Mouse (Mus musculus): ENCODE data around the gene Itpr2. TPM values are rescaled to one million over a fixed set of nuclear protein-coding genes. Genes with fewer than 3 reads are reported as not detected.
A peak's percentile ranks its signal among the peaks of the same experiment; 100 is the strongest.

The Itpr2 gene
- polyA plus RNA-seq (2012; rRNA removed): 15.3 and 25.5 TPM in 2 replicates

DNA sequence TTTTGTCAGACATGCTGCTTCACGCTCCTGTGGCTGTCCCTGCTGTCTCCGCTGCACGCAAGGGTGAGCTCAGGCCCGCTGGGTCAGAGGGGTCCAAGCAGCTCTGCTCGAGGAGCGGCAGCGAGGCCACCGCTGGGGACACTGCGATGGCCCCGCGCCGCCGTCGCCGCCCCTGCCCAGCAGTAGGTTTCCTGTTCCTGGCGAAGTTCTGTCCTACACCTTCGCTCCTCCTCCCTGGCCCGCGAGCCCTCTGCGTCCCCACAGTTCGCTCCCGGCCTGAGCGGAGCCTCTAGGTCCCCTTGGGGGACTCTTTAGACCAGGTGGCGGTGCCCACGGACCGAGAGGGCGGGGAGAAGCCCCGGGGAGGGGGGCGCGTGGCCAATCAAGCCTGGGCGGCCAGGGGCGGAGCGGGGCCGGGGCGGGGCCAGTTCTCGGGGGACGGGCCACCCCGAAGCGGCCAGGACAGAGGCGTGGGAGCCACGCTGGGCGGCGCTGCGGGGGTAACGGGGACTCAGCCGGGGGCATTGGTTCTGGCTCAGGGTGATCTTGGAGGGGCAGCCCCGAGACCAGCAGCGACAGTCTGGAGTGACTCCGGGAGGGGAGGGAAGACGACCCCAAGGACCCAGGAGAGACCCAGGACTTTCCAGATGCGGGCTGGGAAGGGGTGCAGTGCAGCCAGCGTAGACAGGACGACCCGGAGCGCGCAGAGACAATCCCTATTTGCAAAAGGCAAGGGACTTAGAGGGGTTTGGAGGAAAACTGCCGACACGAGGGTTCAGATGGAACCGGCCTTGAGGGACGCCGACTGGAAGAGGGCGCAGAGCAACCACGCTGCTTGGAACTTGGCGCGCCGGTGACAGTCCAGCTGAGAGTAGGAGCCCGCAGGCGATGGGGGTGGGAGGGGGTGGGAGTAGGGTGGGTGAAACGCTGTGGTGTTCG lies at the start of gene Itpr2:
Gene Itpr2, minus strand, starts transcription at position 358 of the 939 bp plus-strand sequence.
- H3K4me3 ChIP-seq (replicated peaks; ENCODE audit: extremely low read depth, low read depth, low read length): peak within 1 kb of the TSS; percentile 69
- TF ChIP-seq CTCF (IDR thresholded peaks at IDR 0.05; ENCODE audit: insufficient read depth, low read length) (no peak), POLR2A (IDR thresholded peaks at IDR 0.05; ENCODE audit: borderline replicate concordance, extremely low read depth, low read depth, low read length) (peak; percentile 73; the same call in 1 of the 2 replicates)
- peaks cover 3% of the 10 kb centered on the region; the same call in 1 of the 2 replicates for H3K4me1 ChIP-seq (ENCODE audit: control insufficient read depth, insufficient read depth, low read length)
- peak; percentile 88 for DNase-seq
- under 1% methylated on average over 68 of the region's 70 CpGs for WGBS

DNA sequence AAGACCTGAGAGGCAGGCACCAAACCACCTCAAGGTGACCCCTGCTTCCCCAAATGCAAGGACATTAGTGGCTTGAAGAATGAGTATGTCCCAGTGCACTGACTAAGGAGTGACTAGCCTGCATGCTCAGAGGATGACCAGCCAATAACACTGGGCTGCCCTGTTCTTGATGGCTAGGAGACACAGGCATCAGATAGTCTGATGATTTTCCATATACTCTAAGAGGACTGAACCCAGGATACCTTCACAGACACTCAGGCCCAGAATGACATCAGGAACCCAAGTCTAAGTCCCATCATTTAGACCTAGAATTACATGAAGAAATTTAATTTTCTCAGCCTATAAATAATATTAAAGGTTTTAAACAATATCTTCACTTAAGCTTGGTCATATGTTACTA lies 49.3 kb upstream of the Itpr2 start:
- H3K4me1 ChIP-seq (ENCODE audit: control insufficient read depth, insufficient read depth, low read length): no peaks in the 10 kb centered on the region
- TF ChIP-seq POLR2A (IDR thresholded peaks at IDR 0.05; ENCODE audit: borderline replicate concordance, extremely low read depth, low read depth, low read length) (no peak), CTCF (IDR thresholded peaks at IDR 0.05; ENCODE audit: insufficient read depth, low read length) (no peak)
- DNase-seq: no peak
- no peak overlapping the region for H3K4me3 ChIP-seq (replicated peaks; ENCODE audit: extremely low read depth, low read depth, low read length)

DNA sequence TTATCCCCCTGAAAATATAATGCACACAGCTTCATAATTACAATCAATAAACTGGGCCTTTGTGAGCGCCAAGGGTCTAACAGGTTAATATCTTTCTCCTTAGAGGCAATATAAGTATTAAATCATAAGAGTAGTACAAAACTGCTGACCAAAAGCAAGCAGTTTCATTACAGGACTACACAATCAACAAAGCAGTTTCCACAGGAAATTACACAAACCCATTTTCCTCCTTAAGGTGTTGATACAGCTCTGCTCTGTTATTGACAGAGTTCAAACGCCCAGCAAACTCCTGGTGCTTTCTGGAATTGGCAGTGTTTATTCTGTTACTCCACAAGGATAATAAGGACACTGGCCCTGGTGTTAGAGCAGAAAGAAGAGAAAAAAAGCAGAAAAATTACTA lies 48.4 kb upstream of the Itpr2 start:
- 55% methylated on average over 2 of the region's 2 CpGs for WGBS
- TF ChIP-seq CTCF (IDR thresholded peaks at IDR 0.05; ENCODE audit: insufficient read depth, low read length): no peak
- TF ChIP-seq POLR2A (IDR thresholded peaks at IDR 0.05; ENCODE audit: borderline replicate concordance, extremely low read depth, low read depth, low read length): no peak
- no peak for DNase-seq

DNA sequence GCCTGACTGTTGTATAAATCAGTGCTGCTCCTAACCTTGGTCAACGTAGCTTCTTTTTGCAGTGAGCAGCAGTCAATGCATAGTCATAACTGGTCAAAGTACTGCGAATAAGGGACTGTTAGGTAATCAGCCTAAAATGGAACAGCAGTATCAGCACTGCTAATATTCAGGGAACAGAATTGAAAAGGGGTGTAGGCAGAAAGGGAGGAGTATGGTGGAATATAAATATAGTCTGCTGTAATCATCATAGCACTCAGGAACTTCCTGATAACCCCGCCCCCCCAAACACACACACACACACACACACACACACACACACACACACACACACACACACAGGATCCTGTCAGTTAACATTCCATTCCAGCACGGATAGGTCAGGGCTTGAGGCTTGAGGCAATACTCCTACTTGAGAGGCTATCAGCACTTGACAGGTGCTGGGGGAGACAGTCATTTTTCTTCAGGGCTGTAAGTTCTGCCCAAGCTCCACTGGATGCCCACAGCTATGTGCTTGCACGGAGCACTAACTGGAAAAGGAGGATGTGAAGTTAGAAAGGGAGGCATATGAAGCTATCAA lies 43.4 kb upstream of the Itpr2 start:
- Histone ChIP-seq H3K4me3 (replicated peaks; ENCODE audit: extremely low read depth, low read depth, low read length) (no peak overlapping the region), H3K4me1 (ENCODE audit: control insufficient read depth, insufficient read depth, low read length) (peaks cover 8% of the 10 kb centered on the region)
- DNase-seq: no peak
- TF ChIP-seq CTCF (IDR thresholded peaks at IDR 0.05; ENCODE audit: insufficient read depth, low read length) (no peak), POLR2A (IDR thresholded peaks at IDR 0.05; ENCODE audit: borderline replicate concordance, extremely low read depth, low read depth, low read length) (no peak)
- WGBS: 43% methylated on average over 5 of the region's 5 CpGs

More for the DNA sequence above, 48.4 kb upstream of the Itpr2 start:
- Histone ChIP-seq H3K4me1 (ENCODE audit: control insufficient read depth, insufficient read depth, low read length) (peaks cover 3% of the 10 kb centered on the region), H3K4me3 (replicated peaks; ENCODE audit: extremely low read depth, low read depth, low read length) (no peak overlapping the region)

DNA sequence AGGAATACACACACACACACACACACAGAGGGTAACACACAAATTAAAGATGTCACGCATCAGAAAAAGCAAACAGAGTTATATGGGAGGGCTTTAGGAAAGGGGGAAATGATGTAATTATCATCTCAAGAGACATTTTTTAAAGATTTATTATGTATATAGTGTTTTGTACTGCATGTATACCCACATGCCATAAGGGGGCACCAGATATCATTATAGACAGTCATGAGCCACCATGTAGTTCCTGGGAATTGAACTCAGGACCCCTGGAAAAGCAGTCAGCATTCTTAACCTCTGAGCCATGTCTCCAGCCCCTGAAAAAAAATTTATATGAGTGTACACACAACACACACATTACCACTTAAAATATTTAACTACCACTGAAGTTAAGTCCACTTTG lies 42.6 kb upstream of the Itpr2 start:
- TF ChIP-seq POLR2A (IDR thresholded peaks at IDR 0.05; ENCODE audit: borderline replicate concordance, extremely low read depth, low read depth, low read length) (no peak), CTCF (IDR thresholded peaks at IDR 0.05; ENCODE audit: insufficient read depth, low read length) (no peak)
- no peak for DNase-seq

DNA sequence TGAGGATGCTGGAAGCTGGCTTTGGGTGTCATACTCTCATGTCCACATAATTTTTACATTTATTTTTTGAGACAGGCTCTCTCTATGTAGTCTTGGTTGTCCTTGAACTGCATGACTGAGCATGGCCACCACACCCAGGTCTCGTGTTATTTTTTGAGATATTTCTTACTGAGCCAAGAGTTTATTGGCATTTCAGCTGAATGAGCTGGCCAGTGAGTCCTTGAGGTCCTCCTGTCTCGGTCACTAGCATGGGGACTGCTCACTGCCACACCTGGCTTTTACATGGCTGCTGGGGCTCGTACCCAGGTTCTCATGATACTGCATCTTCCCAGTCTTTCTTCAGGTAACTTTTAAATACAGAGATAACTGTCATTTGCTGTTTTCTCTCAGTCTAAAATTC lies 38.4 kb upstream of the Itpr2 start:
- peaks cover 5% of the 10 kb centered on the region for H3K4me1 ChIP-seq (ENCODE audit: control insufficient read depth, insufficient read depth, low read length)
- DNase-seq: no peak
- H3K4me3 ChIP-seq (replicated peaks; ENCODE audit: extremely low read depth, low read depth, low read length): no peak overlapping the region
- TF ChIP-seq POLR2A (IDR thresholded peaks at IDR 0.05; ENCODE audit: borderline replicate concordance, extremely low read depth, low read depth, low read length) (no peak), CTCF (IDR thresholded peaks at IDR 0.05; ENCODE audit: insufficient read depth, low read length) (no peak)
- 88% methylated on average over 3 of the region's 3 CpGs for WGBS

More for the DNA sequence above, 42.6 kb upstream of the Itpr2 start:
- 91% methylated on average over 1 of the region's 1 CpGs for WGBS
- no peak overlapping the region for H3K4me3 ChIP-seq (replicated peaks; ENCODE audit: extremely low read depth, low read depth, low read length)
- peaks cover 8% of the 10 kb centered on the region for H3K4me1 ChIP-seq (ENCODE audit: control insufficient read depth, insufficient read depth, low read length)

DNA sequence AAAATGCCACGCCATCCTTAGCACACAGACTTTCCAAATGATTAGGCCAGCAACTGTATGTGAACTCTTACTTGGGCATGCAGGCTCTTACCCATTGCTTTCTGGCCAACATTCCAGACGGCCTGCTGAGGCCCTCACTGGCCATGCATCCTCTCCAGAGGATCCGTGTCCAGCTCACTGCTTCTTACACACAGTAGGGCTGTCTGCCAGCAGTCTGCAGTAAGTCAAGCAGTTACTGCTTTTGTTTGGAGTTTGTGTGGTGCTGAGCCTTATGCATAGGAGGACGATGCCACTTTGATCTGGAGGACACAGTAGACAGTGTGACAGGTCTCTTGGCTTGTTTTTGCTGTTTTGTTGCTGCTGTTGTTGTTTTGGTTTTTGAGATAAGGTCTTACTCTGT lies 36.6 kb upstream of the Itpr2 start:
- no peak overlapping the region for H3K4me3 ChIP-seq (replicated peaks; ENCODE audit: extremely low read depth, low read depth, low read length)
- DNase-seq: no peak
- no peak for TF ChIP-seq POLR2A (IDR thresholded peaks at IDR 0.05; ENCODE audit: borderline replicate concordance, extremely low read depth, low read depth, low read length)
- TF ChIP-seq CTCF (IDR thresholded peaks at IDR 0.05; ENCODE audit: insufficient read depth, low read length): no peak
- 44% methylated on average over 4 of the region's 4 CpGs for WGBS
- no peaks in the 10 kb centered on the region for H3K4me1 ChIP-seq (ENCODE audit: control insufficient read depth, insufficient read depth, low read length)

DNA sequence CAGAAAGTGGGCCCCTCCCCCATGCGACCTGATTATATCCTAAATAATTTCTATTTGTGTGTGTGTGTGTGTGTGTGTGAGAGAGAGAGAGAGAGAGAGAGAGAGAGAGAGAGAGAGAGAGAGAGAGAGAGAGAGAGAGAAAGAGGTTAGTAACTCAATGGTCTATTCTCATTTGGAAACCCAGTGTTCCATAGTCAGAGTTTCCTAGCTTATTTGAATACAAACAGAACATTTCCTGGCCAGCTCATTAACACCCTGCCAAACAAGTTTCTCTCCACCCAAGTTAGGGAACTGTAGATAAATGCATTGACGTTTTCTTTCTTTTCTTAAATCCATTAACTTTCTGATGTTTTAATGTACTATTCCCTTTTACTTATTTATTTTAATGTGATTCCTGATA lies 36.0 kb upstream of the Itpr2 start:
- WGBS: 47% methylated on average over 2 of the region's 2 CpGs
- no peaks in the 10 kb centered on the region for H3K4me1 ChIP-seq (ENCODE audit: control insufficient read depth, insufficient read depth, low read length)
- TF ChIP-seq POLR2A (IDR thresholded peaks at IDR 0.05; ENCODE audit: borderline replicate concordance, extremely low read depth, low read depth, low read length): no peak
- no peak for TF ChIP-seq CTCF (IDR thresholded peaks at IDR 0.05; ENCODE audit: insufficient read depth, low read length)
- H3K4me3 ChIP-seq (replicated peaks; ENCODE audit: extremely low read depth, low read depth, low read length): no peak overlapping the region
- no peak for DNase-seq

DNA sequence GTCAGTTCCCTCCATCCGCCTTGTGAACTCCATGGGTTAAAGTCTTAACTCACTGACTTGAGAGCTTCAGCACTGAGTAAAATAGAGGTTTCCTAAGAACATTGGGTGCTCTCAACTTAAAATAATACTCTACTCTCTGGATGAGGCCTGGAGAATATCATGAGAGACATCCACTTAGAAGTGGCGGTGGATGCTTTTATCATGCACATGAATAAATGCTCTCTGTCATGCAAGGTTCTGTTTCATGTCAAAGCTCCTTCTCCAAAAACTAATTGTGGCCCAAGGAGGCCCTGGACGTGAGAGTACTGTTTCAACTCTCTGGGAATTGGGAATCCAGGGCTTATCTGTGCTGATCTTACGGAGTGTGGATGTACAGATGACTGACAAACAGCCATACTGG lies 35.1 kb upstream of the Itpr2 start:
- 94% methylated on average over 4 of the region's 4 CpGs for WGBS
- Histone ChIP-seq H3K4me3 (replicated peaks; ENCODE audit: extremely low read depth, low read depth, low read length) (no peak overlapping the region), H3K4me1 (ENCODE audit: control insufficient read depth, insufficient read depth, low read length) (no peaks in the 10 kb centered on the region)
- TF ChIP-seq POLR2A (IDR thresholded peaks at IDR 0.05; ENCODE audit: borderline replicate concordance, extremely low read depth, low read depth, low read length): no peak
- DNase-seq: no peak

DNA sequence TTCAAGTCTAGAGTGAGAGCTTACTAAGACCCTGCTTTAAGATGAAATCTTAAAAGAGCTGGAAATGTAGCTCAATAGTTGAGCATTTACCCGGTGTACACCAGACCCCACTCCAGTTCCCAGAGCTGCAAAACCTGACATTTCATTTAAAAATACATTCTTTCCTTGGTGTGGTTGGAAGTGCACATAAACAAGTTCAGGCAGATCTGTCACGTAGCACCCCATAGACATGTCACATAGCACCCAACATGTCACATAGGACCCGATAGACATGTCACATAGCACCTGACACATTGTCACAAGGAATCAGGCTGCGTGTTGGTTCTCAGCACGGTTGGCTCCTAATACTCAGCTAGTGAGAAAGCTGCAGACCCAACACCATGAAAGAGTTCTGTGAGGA lies 33.5 kb upstream of the Itpr2 start:
- H3K4me3 ChIP-seq (replicated peaks; ENCODE audit: extremely low read depth, low read depth, low read length): no peak overlapping the region
- WGBS: 75% methylated on average over 5 of the region's 5 CpGs
- no peak for DNase-seq
- TF ChIP-seq POLR2A (IDR thresholded peaks at IDR 0.05; ENCODE audit: borderline replicate concordance, extremely low read depth, low read depth, low read length) (no peak), CTCF (IDR thresholded peaks at IDR 0.05; ENCODE audit: insufficient read depth, low read length) (no peak)
- no peaks in the 10 kb centered on the region for H3K4me1 ChIP-seq (ENCODE audit: control insufficient read depth, insufficient read depth, low read length)
